ENCODE assay signal across 30 mouse cellular contexts in genomic region chr10:52434836-52435235, GRCm38 (mm10). TPM values are rescaled to one million over a fixed set of nuclear protein-coding genes. Genes with fewer than 3 reads are reported as not detected.
DNase-seq lines count a peak whose midpoint lies in the region; ATAC-seq lines count a peak whose summit lies in the region.
"Had no signal": no experiment of that assay in that cellular context is flagged by ENCODE, and none has a peak within 500 bp of the region (broad histone marks: within the 10 kb centered on the region; RNA-seq: fewer than 3 reads in every experiment).

No protein-coding gene starts in this region.

- intact Hi-C loops in heart, postnatal 10 days (cut with DNase I), result loop anchor here (2.0 kb wide), 1 partner anchor 70 kb away; no protein-coding TSS in a partner anchor

- H3K9ac ChIP-seq in midbrain, embryonic 11.5 days (ENCODE audit: low read length), result no peak overlapping the region
- H3K9ac ChIP-seq: embryonic facial prominence, embryonic 13.5 days; embryonic facial prominence, embryonic 15.5 days; forebrain, embryonic 12.5 days had no signal

- WGBS in midbrain, embryonic 11.5 days, result 96% methylated on average over 8 of the region's 8 CpGs
- WGBS in midbrain, embryonic 10.5 days, result 95% methylated on average over 8 of the region's 8 CpGs

- DNase-seq in heart, adult 11 months, result peak; percentile 83
- DNase-seq in heart, postnatal 10 days, result no peak
- DNase-seq in midbrain, embryonic 11.5 days (ENCODE audit: low spot score, missing footprints), result peak; percentile 19
- no peak for DNase-seq in midbrain, embryonic 10.5 days (ENCODE audit: low spot score)
- peak; percentile 82 for DNase-seq in adipocyte (ENCODE audit: low spot score)
- DNase-seq: adrenal gland, adult 2 months; adrenal gland, postnatal 10 days; adrenal gland, postnatal 25 days; B cell, adult 2 months; cerebellum, adult 11 months; cerebellum, adult 18-20 months; cerebellum, adult 8-10 months; cerebellum, adult 9-11 months; cerebellum, postnatal 14 days; cerebellum, postnatal 36 days; embryo, embryonic 11 days had no signal

- no peak overlapping the region for H3K4me2 ChIP-seq in midbrain, embryonic 11.5 days
- H3K4me2 ChIP-seq: embryonic facial prominence, embryonic 13.5 days; embryonic facial prominence, embryonic 15.5 days; forebrain, embryonic 12.5 days had no signal

- peaks cover 10% of the 10 kb centered on the region for H3K36me3 ChIP-seq in midbrain, embryonic 11.5 days (ENCODE audit: control insufficient read depth, insufficient read depth, low read length)
- peaks cover 90% of the 10 kb centered on the region for H3K36me3 ChIP-seq in midbrain, embryonic 10.5 days

- H3K27ac ChIP-seq in midbrain, embryonic 11.5 days (ENCODE audit: low read depth, low read length), result no peak overlapping the region
- H3K27ac ChIP-seq in midbrain, embryonic 10.5 days (replicated peaks), result no peak overlapping the region
- H3K27ac ChIP-seq: embryonic facial prominence, embryonic 13.5 days; embryonic facial prominence, embryonic 15.5 days; forebrain, embryonic 10.5 days; forebrain, embryonic 12.5 days had no signal

- H3K4me1 ChIP-seq in midbrain, embryonic 11.5 days (ENCODE audit: control insufficient read depth, insufficient read depth, low read length), result no peaks in the 10 kb centered on the region
- no peaks in the 10 kb centered on the region for H3K4me1 ChIP-seq in midbrain, embryonic 10.5 days
- H3K4me1 ChIP-seq: embryonic facial prominence, embryonic 13.5 days; embryonic facial prominence, embryonic 15.5 days; forebrain, embryonic 10.5 days; forebrain, embryonic 12.5 days had no signal

- ATAC-seq in midbrain, embryonic 11.5 days (ENCODE audit: low FRiP score), result no peak
- ATAC-seq: activated CD4-positive, CD25-positive, alpha-beta regulatory T cell, adult 4 months; CD4-positive, CD25-positive, alpha-beta regulatory T cell, adult 4 months; forebrain, embryonic 14.5 days; forebrain, embryonic 16.5 days; Patski had no signal

- no peaks in the 10 kb centered on the region for H3K9me3 ChIP-seq in midbrain, embryonic 11.5 days (ENCODE audit: control insufficient read depth, low read length)
- H3K9me3 ChIP-seq in midbrain, embryonic 10.5 days (replicated peaks), result no peaks in the 10 kb centered on the region
- H3K9me3 ChIP-seq: embryonic facial prominence, embryonic 13.5 days; embryonic facial prominence, embryonic 15.5 days; forebrain, embryonic 10.5 days; forebrain, embryonic 12.5 days; G1E had no signal

- no peak overlapping the region for H3K4me3 ChIP-seq in midbrain, embryonic 11.5 days (ENCODE audit: low read depth, low read length)
- no peak overlapping the region for H3K4me3 ChIP-seq in midbrain, embryonic 10.5 days
- H3K4me3 ChIP-seq: embryonic facial prominence, embryonic 13.5 days; embryonic facial prominence, embryonic 15.5 days; erythroblast, embryonic 14.5 days; forebrain, embryonic 10.5 days; forebrain, embryonic 12.5 days had no signal

- no peaks in the 10 kb centered on the region for H3K27me3 ChIP-seq in midbrain, embryonic 11.5 days (ENCODE audit: control insufficient read depth, insufficient read depth, low read length)
- no peaks in the 10 kb centered on the region for H3K27me3 ChIP-seq in midbrain, embryonic 10.5 days (ENCODE audit: low read depth, poor library complexity, severe bottlenecking)
- H3K27me3 ChIP-seq: CH12.LX; embryonic facial prominence, embryonic 13.5 days; embryonic facial prominence, embryonic 15.5 days; forebrain, embryonic 12.5 days; Patski had no signal

RNA-seq across cellular contexts. Expression of gene Nus1, which starts 17.5 kb away (rescaled TPM):
- total RNA-seq in heart, postnatal 10 days (2021), result 10 to 100 TPM; 28.5 to 33.0 TPM
- 16.4 and 16.6 TPM in 2 replicates for polyA plus RNA-seq in midbrain, embryonic 11.5 days (2014; fragmentation: Nextera tagmentation; extraction: Ambion mirVana)
- polyA plus RNA-seq in midbrain, embryonic 10.5 days (2016; fragmentation: Nextera tagmentation; extraction: Ambion mirVana), result 11.3 and 13.1 TPM in 2 replicates

RNA-seq across cellular contexts. Expression of gene Nepn, which starts 46.1 kb away (rescaled TPM):
- not detected for total RNA-seq in heart, postnatal 10 days (2021)
- not detected in 2 replicates for polyA plus RNA-seq in midbrain, embryonic 11.5 days (2014; fragmentation: Nextera tagmentation; extraction: Ambion mirVana)
- not detected in 2 replicates for polyA plus RNA-seq in midbrain, embryonic 10.5 days (2016; fragmentation: Nextera tagmentation; extraction: Ambion mirVana)
- total RNA-seq: CH12.LX; common myeloid progenitor, adult 5-6 weeks; G1E had no signal
- polyA plus RNA-seq: activated CD4-positive, CD25-positive, alpha-beta regulatory T cell, adult 4 months; CD4-positive, CD25-positive, alpha-beta regulatory T cell, adult 4 months; embryonic facial prominence, embryonic 11.5 days; embryonic facial prominence, embryonic 13.5 days; embryonic facial prominence, embryonic 15.5 days; erythroblast, embryonic 14.5 days; forebrain, embryonic 10.5 days; forebrain, embryonic 12.5 days; forebrain, embryonic 14.5 days; forebrain, embryonic 16.5 days; G1E; Patski had no signal

RNA-seq across cellular contexts. Expression of gene Gopc, which starts 52.9 kb away (rescaled TPM):
- total RNA-seq in heart, postnatal 10 days (2021), result 10 to 100 TPM; 20.9 to 21.4 TPM
- polyA plus RNA-seq in midbrain, embryonic 11.5 days (2014; fragmentation: Nextera tagmentation; extraction: Ambion mirVana), result 15.7 and 15.9 TPM in 2 replicates
- polyA plus RNA-seq in midbrain, embryonic 10.5 days (2016; fragmentation: Nextera tagmentation; extraction: Ambion mirVana), result 16.1 and 18.4 TPM in 2 replicates

Comparison
In these comparisons a context has a peak if more than half of its experiments do, and no peak if none do; other contexts are left out.
1. DNase-seq: peak in heart, adult 11 months (single experiment), midbrain, embryonic 11.5 days (single experiment) and adipocyte (single experiment); none in heart, postnatal 10 days (0 of 2) and midbrain, embryonic 10.5 days (single experiment).